Mouse (Mus musculus) thymus, adult 2 months (tissue): ENCODE results near the gene Ndufa11. TPM values are rescaled to one million over a fixed set of nuclear protein-coding genes. Genes with fewer than 3 reads are reported as not detected.
A peak's percentile ranks its signal among the peaks of the same experiment; 100 is the strongest.

Experiments
- DNase-seq: peaks from one replicate; pipeline ENCODE4 v3.0.0; 2021
- H3K27ac ChIP-seq: fragments of 200-500 bp; 2 replicates; pipeline ENCODE4 v1.5.1; 2012; ENCODE audit warnings: low read length, control low read depth; ENCODE audit not compliant: control insufficient read depth, insufficient read depth
- H3K27me3 ChIP-seq: fragments of 200-500 bp; 2 replicates; pipeline ENCODE4 v1.6.1; 2012; ENCODE audit warnings: mild to moderate bottlenecking, low read length, moderate library complexity, mixed read lengths; ENCODE audit not compliant: control insufficient read depth, insufficient read depth
- H3K36me3 ChIP-seq: fragments of 200-500 bp; 2 replicates; pipeline ENCODE4 v1.6.1; 2012; ENCODE audit warnings: mild to moderate bottlenecking, low read length, moderate library complexity; ENCODE audit not compliant: control insufficient read depth, insufficient read depth
- H3K4me1 ChIP-seq: fragments of 200-500 bp; replicated peaks from 2 replicates; pipeline ENCODE4 v1.6.1; 2012; ENCODE audit warnings: low read length; ENCODE audit not compliant: control insufficient read depth, insufficient read depth
- H3K4me3 ChIP-seq: fragments of 200-500 bp; 2 replicates; pipeline ENCODE4 v1.5.1; 2012; ENCODE audit warnings: mild to moderate bottlenecking, low read length, control low read depth, moderate library complexity; ENCODE audit not compliant: control insufficient read depth, insufficient read depth
- CTCF ChIP-seq: fragments of 200-500 bp; IDR thresholded peaks from 2 replicates; pipeline ENCODE4 v1.5.1; 2012; ENCODE audit warnings: mild to moderate bottlenecking, control low read depth, low read length, moderate library complexity, borderline replicate concordance; ENCODE audit not compliant: control insufficient read depth, poor library complexity, insufficient read depth; ENCODE audit errors: extremely low read depth
- POLR2A ChIP-seq: fragments of 200-500 bp; IDR thresholded peaks from 2 replicates; pipeline ENCODE4 v1.6.1; 2012; ENCODE audit warnings: mild to moderate bottlenecking, low read length, control low read depth, moderate library complexity; ENCODE audit not compliant: control insufficient read depth, poor library complexity, insufficient read depth; ENCODE audit errors: extremely low read depth
- WGBS: fragments of 180-500 bp; shearing (Covaris S2); methylation state at CpG from one replicate; pipeline ENCODE4 v1.1.7; 2018; 5-methylcytosine and 5-hydroxymethylcytosine counted together
- polyA plus RNA-seq: library from polyadenylated mRNA; depleted of rRNA; stranded (reverse); fragments of >200 nt; gene quantifications from 2 replicates; pipeline ENCODE4 v1.2.3, GENCODE M21; 2012

The Ndufa11 gene
- polyA plus RNA-seq, 1 experiment, result 855 TPM

- H3K27me3 ChIP-seq, result no peaks in the 10 kb centered on the region
- peaks cover 49% of the 10 kb centered on the region for H3K4me1 ChIP-seq
- H3K27ac ChIP-seq, result no peak overlapping the region
- TF ChIP-seq CTCF (peak; percentile 73; the same call in 1 of the 2 replicates), POLR2A (no peak)
- H3K4me3 ChIP-seq, result no peak overlapping the region
- no peaks in the 10 kb centered on the region for H3K36me3 ChIP-seq
- 10% methylated on average over 12 of the region's 12 CpGs for WGBS
- peak; percentile 83 for DNase-seq
These were observed 40.6 kb downstream of the Ndufa11 start for GRCm38 (mm10) chr17:56758132-56758531.

GRCm38 (mm10) chr17:56759261-56759660 is 41.7 kb downstream of the Ndufa11 start:
- Histone ChIP-seq H3K27me3 (no peaks in the 10 kb centered on the region), H3K36me3 (no peaks in the 10 kb centered on the region), H3K27ac (no peak overlapping the region), H3K4me1 (peaks cover 49% of the 10 kb centered on the region), H3K4me3 (no peak overlapping the region)
- 91% methylated on average over 7 of the region's 7 CpGs for WGBS
- TF ChIP-seq POLR2A (no peak), CTCF (no peak)
- no peak for DNase-seq

GRCm38 (mm10) chr17:56761077-56761476 is 43.5 kb downstream of the Ndufa11 start:
- TF ChIP-seq CTCF (no peak), POLR2A (no peak)
- Histone ChIP-seq H3K4me3 (no peak overlapping the region), H3K36me3 (no peaks in the 10 kb centered on the region), H3K27ac (no peak overlapping the region), H3K4me1 (peaks cover 46% of the 10 kb centered on the region), H3K27me3 (no peaks in the 10 kb centered on the region)
- DNase-seq, result no peak
- WGBS, result 85% methylated on average over 3 of the region's 3 CpGs

- no peaks in the 10 kb centered on the region for H3K36me3 ChIP-seq
- TF ChIP-seq CTCF (no peak), POLR2A (peak; percentile 67)
- peaks cover 43% of the 10 kb centered on the region for H3K4me1 ChIP-seq
- peak overlapping the region; percentile 49 for H3K4me3 ChIP-seq
- peak overlapping the region; percentile 69 for H3K27ac ChIP-seq
- peak; percentile 92 for DNase-seq
- H3K27me3 ChIP-seq, result no peaks in the 10 kb centered on the region
- under 1% methylated on average over 28 of the region's 28 CpGs for WGBS
These were observed 44.4 kb downstream of the Ndufa11 start for GRCm38 (mm10) chr17:56761991-56762410.

DNA sequence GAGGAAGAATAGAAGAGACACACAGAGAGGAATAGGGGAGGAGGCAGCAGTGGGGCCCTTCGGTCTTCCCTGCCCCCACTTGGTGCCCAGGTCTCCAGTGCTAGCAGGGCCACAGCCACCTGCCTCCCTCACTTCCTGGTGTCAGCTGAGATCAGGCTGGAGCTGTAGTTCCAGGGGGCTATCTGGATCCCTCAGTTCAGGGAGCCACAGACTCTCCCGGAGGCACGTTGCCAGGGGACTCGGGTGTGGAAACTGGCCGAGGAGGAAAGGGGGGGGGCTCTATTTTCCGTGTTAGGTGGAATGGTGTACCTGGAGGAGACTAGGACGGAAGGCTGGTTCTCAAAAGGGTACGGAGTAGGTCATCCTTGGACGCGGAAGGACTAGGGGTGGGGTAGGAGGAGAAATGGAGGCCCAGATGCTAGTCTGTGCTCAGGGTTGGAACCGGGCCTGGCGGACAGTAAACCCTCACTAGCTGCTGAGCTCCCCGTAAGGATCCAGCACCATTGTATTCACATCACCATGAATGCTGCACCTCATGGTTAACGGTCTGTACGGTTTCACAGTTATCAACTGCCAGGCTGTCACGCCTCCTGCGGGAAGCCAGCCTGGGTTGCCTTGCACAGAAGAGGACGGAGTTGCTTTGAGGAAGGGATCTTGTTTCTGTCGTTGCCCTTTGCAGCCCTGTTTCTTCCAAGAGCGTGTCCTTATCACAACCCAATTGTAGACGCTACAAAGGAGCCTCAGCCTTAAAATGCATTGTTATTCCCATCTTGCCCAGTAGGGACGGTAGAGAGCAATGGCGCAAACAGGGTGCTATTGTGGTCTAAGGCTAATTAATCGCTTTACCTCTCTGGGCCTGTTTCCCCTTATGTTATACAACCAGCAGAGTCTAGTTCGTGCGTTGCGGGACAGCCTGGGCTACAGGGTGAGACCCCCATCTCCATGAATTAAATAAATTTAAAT is 45.5 kb downstream of the Ndufa11 start:
- Histone ChIP-seq H3K27me3 (no peaks in the 10 kb centered on the region), H3K4me1 (peaks cover 35% of the 10 kb centered on the region), H3K27ac (peak overlapping the region; percentile 69; the same call in 1 of the 2 replicates), H3K4me3 (no peak overlapping the region), H3K36me3 (no peaks in the 10 kb centered on the region)
- TF ChIP-seq POLR2A (no peak), CTCF (no peak)
- WGBS, result 64% methylated on average over 27 of the region's 27 CpGs
- peak; percentile 70 for DNase-seq

DNA sequence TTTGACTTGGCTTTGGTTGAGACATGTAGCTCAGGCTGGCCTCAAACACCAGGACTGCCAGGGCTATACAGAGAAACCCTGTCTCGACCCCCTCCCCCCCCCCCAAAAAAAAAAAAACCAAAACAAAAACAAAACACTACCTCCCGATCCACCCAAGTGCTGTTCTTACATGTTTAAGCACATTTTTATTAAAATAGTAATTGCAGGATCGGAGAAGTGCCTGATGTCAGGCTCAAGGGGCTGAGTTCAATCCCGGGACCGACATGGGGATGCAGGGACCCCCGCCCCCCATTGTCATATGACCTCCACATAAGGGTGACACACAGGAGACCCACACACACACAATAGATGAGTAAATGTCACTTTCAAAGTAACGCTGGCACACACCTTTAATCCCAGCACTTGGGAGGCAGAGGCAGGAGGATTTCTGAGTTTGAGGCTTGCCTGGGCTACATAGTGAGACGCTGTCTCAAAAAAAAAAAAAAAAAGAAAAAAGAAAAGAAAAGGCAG is 46.2 kb downstream of the Ndufa11 start:
- Histone ChIP-seq H3K4me3 (peak overlapping the region; percentile 70; the same call in 1 of the 2 replicates), H3K36me3 (no peaks in the 10 kb centered on the region), H3K27ac (peak overlapping the region; percentile 76; the same call in 1 of the 2 replicates), H3K4me1 (peaks cover 31% of the 10 kb centered on the region), H3K27me3 (no peaks in the 10 kb centered on the region)
- no peak for DNase-seq
- TF ChIP-seq POLR2A (no peak), CTCF (no peak)
- WGBS, result 82% methylated on average over 8 of the region's 8 CpGs
